Mouse (Mus musculus) left cerebral cortex, postnatal 14 days (tissue): ENCODE results near the gene Arl4c. TPM values are rescaled to one million over a fixed set of nuclear protein-coding genes. Genes with fewer than 3 reads are reported as not detected.

Source experiments
- DNase-seq, 2 experiments: peaks; one replicate each; pipeline ENCODE4 v3.0.0; 2021 to 2022; ENCODE audit warnings: low spot score in 2 of 2, mixed read lengths in 1 of 2
- intact Hi-C: fragments of 180-260 bp; cut with DNase I; formaldehyde crosslinking; loops from one replicate; pipeline ENCODE4 v1.15.1; 2025
- long read RNA-seq, 2 experiments: library from polyadenylated mRNA; stranded (forward); transcript quantifications; one replicate each; pipeline ENCODE4 v2.0.0; 2021
- total RNA-seq, 2 experiments: library from RNA; stranded (reverse); gene quantifications; 2 replicates each; pipeline ENCODE4 v1.2.3; 2021

Arl4c gene
- 10 to 100 TPM; 40.0 to 43.9 TPM for total RNA-seq
- long read RNA-seq, experiment 1, transcript Arl4c-202 (1 exons, 3,997 nt): major isoform, 41 of 41 reads
- long read RNA-seq, experiment 1, partial matches to known transcripts: 0 of 41 reads
- long read RNA-seq, experiment 1, other reads (novel, unspliced or antisense): 0 of 41 reads
- long read RNA-seq, experiment 2, transcript Arl4c-202 (1 exons, 3,997 nt): major isoform, 39 of 40 reads
- long read RNA-seq, experiment 2, partial matches to known transcripts: 0 of 40 reads
- long read RNA-seq, experiment 2, other reads (novel, unspliced or antisense): 1 of 40 reads

- peak; percentile 79 for DNase-seq
- intact Hi-C loops: no loop called here
Measured at GRCm38 (mm10) chr1:88701870-88702661, at the start of gene Arl4c. TSS of gene Arl4c (minus strand) at chr1:88702221.

- no peak for DNase-seq
- intact Hi-C loops: no loop called here
Measured at GRCm38 (mm10) chr1:88751332-88751731, 49.3 kb upstream of the Arl4c start.

GRCm38 (mm10) chr1:88750576-88750975, 48.6 kb upstream of the Arl4c start:
- intact Hi-C loops: no loop called here
- no peak for DNase-seq

GRCm38 (mm10) chr1:88750126-88750525, 48.1 kb upstream of the Arl4c start:
- DNase-seq: peak; percentile 34 to 46
- intact Hi-C loops: no loop called here

GRCm38 (mm10) chr1:88749106-88749505, 47.1 kb upstream of the Arl4c start:
- intact Hi-C loops: loop anchor here (10.0 kb wide), 2 partner anchors 776 to 876 kb away; no protein-coding TSS in a partner anchor
- DNase-seq: no peak

GRCm38 (mm10) chr1:88745256-88745655, 43.2 kb upstream of the Arl4c start:
- DNase-seq: peak; percentile 91
- intact Hi-C loops: loop anchor here (2.0 to 10.0 kb wide), 3 partner anchors 452 to 880 kb away; no protein-coding TSS in a partner anchor

- no peak for DNase-seq
- intact Hi-C loops: loop anchor here (2.0 to 10.0 kb wide), 3 partner anchors 453 to 881 kb away; no protein-coding TSS in a partner anchor
Measured at GRCm38 (mm10) chr1:88744261-88744660, 42.2 kb upstream of the Arl4c start.

- peak; percentile 67 to 70 for DNase-seq
- intact Hi-C loops: loop anchor here (2.0 to 10.0 kb wide), 4 partner anchors 318 to 882 kb away; no protein-coding TSS in a partner anchor
Measured at GRCm38 (mm10) chr1:88742372-88742771, 40.4 kb upstream of the Arl4c start.

- no peak for DNase-seq
Measured at GRCm38 (mm10) chr1:88739546-88739945, 37.5 kb upstream of the Arl4c start.

GRCm38 (mm10) chr1:88738931-88739330, 36.9 kb upstream of the Arl4c start:
- intact Hi-C loops: no loop called here
- DNase-seq: peak in 1 of 2 experiments; percentile 22

More at GRCm38 (mm10) chr1:88739546-88739945, 37.5 kb upstream of the Arl4c start:
- intact Hi-C loops: no loop called here

GRCm38 (mm10) chr1:88729496-88729895, 27.5 kb upstream of the Arl4c start:
- no peak for DNase-seq
- intact Hi-C loops: no loop called here

- intact Hi-C loops: no loop called here
- no peak for DNase-seq
Measured at GRCm38 (mm10) chr1:88727369-88727768, 25.3 kb upstream of the Arl4c start.

GRCm38 (mm10) chr1:88725716-88726115, 23.7 kb upstream of the Arl4c start:
- no peak for DNase-seq

GRCm38 (mm10) chr1:88720626-88721229, 18.7 kb upstream of the Arl4c start:
- DNase-seq: no peak
- intact Hi-C loops: no loop called here

More at GRCm38 (mm10) chr1:88725716-88726115, 23.7 kb upstream of the Arl4c start:
- intact Hi-C loops: no loop called here

- DNase-seq: peak; percentile 48 to 63
- intact Hi-C loops: no loop called here
Measured at GRCm38 (mm10) chr1:88718563-88718962, 16.5 kb upstream of the Arl4c start.

GRCm38 (mm10) chr1:88717736-88718135, 15.7 kb upstream of the Arl4c start:
- DNase-seq: no peak
- intact Hi-C loops: no loop called here

- no peak for DNase-seq
- intact Hi-C loops: no loop called here
Measured at GRCm38 (mm10) chr1:88712011-88712410, 10.0 kb upstream of the Arl4c start.

GRCm38 (mm10) chr1:88708646-88709305, 6.8 kb upstream of the Arl4c start:
- no peak for DNase-seq
- intact Hi-C loops: no loop called here

GRCm38 (mm10) chr1:88708191-88708590, 6.2 kb upstream of the Arl4c start:
- intact Hi-C loops: no loop called here

More at GRCm38 (mm10) chr1:88708191-88708590, 6.2 kb upstream of the Arl4c start:
- DNase-seq: no peak
